Mouse (Mus musculus): Measurements from ENCODE around the gene Plin5. TPM values are rescaled to one million over a fixed set of nuclear protein-coding genes. Genes with fewer than 3 reads are reported as not detected.
A peak's percentile ranks its signal among the peaks of the same experiment; 100 is the strongest.

Gene Plin5
- total and polyA plus RNA-seq, 3 experiments: 112 to 160 (median 159) TPM

GRCm38 (mm10) chr17:56131814-56132213 lies 14.4 kb upstream of the Plin5 start:
- no peak overlapping the region for H3K27ac ChIP-seq
- peaks cover 14% of the 10 kb centered on the region for H3K4me1 ChIP-seq (ENCODE audit: control insufficient read depth, insufficient read depth, low read length)
- H3K36me3 ChIP-seq (ENCODE audit: control insufficient read depth, insufficient read depth, low read length): no peaks in the 10 kb centered on the region
- no peaks in the 10 kb centered on the region for H3K27me3 ChIP-seq (ENCODE audit: control insufficient read depth, insufficient read depth, low read length)
- WGBS: 44% methylated on average over 7 of the region's 7 CpGs
- no peaks in the 10 kb centered on the region for H3K79me2 ChIP-seq (replicated peaks; ENCODE audit: control insufficient read depth, insufficient read depth, low read length)
- TF ChIP-seq EP300 (IDR thresholded peaks at IDR 0.05; ENCODE audit: insufficient read depth, low read depth, low read length) (no peak), CTCF (IDR thresholded peaks at IDR 0.05) (peak; percentile 86), POLR2A (IDR thresholded peaks at IDR 0.05; ENCODE audit: insufficient read depth, low read depth, low read length) (no peak)
- H3K9ac ChIP-seq (ENCODE audit: low read depth, low read length): no peak overlapping the region
- DNase-seq: peak; percentile 60 to 82
- intact Hi-C loops (cut with DNase I): loop anchor here (1.0 to 5.0 kb wide), 5 partner anchors 27 to 220 kb away; partner anchors contain the start of gene Hdgfl2
- H3K4me3 ChIP-seq: no peak overlapping the region

- Histone ChIP-seq H3K9ac (ENCODE audit: low read depth, low read length) (no peak overlapping the region), H3K4me1 (ENCODE audit: control insufficient read depth, insufficient read depth, low read length) (peaks cover 9% of the 10 kb centered on the region), H3K36me3 (ENCODE audit: control insufficient read depth, insufficient read depth, low read length) (no peaks in the 10 kb centered on the region), H3K27ac (no peak overlapping the region), H3K4me3 (no peak overlapping the region), H3K27me3 (ENCODE audit: control insufficient read depth, insufficient read depth, low read length) (no peaks in the 10 kb centered on the region), H3K79me2 (replicated peaks; ENCODE audit: control insufficient read depth, insufficient read depth, low read length) (no peaks in the 10 kb centered on the region)
- TF ChIP-seq EP300 (IDR thresholded peaks at IDR 0.05; ENCODE audit: insufficient read depth, low read depth, low read length) (no peak), CTCF (IDR thresholded peaks at IDR 0.05) (no peak), POLR2A (IDR thresholded peaks at IDR 0.05; ENCODE audit: insufficient read depth, low read depth, low read length) (no peak)
- DNase-seq: no peak
- WGBS: 90% methylated on average over 10 of the region's 10 CpGs
- intact Hi-C loops (cut with DNase I): loop anchor here (5.0 kb wide), 1 partner anchor 221 kb away; no protein-coding TSS in a partner anchor
These were observed 13.7 kb upstream of the Plin5 start for GRCm38 (mm10) chr17:56131136-56131535.

DNA sequence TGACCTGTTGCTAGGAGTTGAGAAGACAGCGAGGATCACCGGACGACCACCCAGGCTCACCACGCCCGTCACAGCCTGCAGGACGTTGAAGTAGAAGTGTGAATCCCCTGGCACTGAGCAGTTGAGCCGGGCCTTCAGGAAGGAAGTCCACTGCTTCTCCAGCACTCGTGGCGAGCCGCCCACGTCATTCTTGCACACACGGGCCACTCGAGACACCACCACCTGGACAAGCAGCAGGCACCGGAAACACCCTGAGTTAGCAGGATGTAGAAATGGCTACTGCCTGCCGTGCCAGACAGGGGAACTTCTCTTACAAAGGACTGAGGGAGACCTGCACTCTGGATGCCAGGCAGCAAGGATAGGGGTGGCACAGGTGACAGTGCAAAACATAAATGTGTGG lies 10.8 kb upstream of the Plin5 start:
- no peak for TF ChIP-seq EP300 (IDR thresholded peaks at IDR 0.05; ENCODE audit: insufficient read depth, low read depth, low read length)
- TF ChIP-seq CTCF (IDR thresholded peaks at IDR 0.05): no peak
- no peak for TF ChIP-seq POLR2A (IDR thresholded peaks at IDR 0.05; ENCODE audit: insufficient read depth, low read depth, low read length)
- Histone ChIP-seq H3K9ac (ENCODE audit: low read depth, low read length) (no peak overlapping the region), H3K4me1 (ENCODE audit: control insufficient read depth, insufficient read depth, low read length) (0 out of 2 replicates have a peak, but pooled peaks cover 1% of the 10 kb centered on the region), H3K79me2 (replicated peaks; ENCODE audit: control insufficient read depth, insufficient read depth, low read length) (no peaks in the 10 kb centered on the region), H3K4me3 (no peak overlapping the region), H3K36me3 (ENCODE audit: control insufficient read depth, insufficient read depth, low read length) (no peaks in the 10 kb centered on the region), H3K27ac (no peak overlapping the region), H3K27me3 (ENCODE audit: control insufficient read depth, insufficient read depth, low read length) (no peaks in the 10 kb centered on the region)
- 46% methylated on average over 15 of the region's 15 CpGs for WGBS
- intact Hi-C loops (cut with DNase I): no loop called here
- DNase-seq: no peak

GRCm38 (mm10) chr17:56126175-56126574 lies 8.8 kb upstream of the Plin5 start:
- Histone ChIP-seq H3K79me2 (replicated peaks; ENCODE audit: control insufficient read depth, insufficient read depth, low read length) (no peaks in the 10 kb centered on the region), H3K36me3 (ENCODE audit: control insufficient read depth, insufficient read depth, low read length) (no peaks in the 10 kb centered on the region), H3K4me3 (no peak overlapping the region), H3K9ac (ENCODE audit: low read depth, low read length) (no peak overlapping the region), H3K27me3 (ENCODE audit: control insufficient read depth, insufficient read depth, low read length) (no peaks in the 10 kb centered on the region), H3K4me1 (ENCODE audit: control insufficient read depth, insufficient read depth, low read length) (no peaks in the 10 kb centered on the region; the same call in 1 of the 2 replicates), H3K27ac (no peak overlapping the region)
- intact Hi-C loops (cut with DNase I): no loop called here
- 84% methylated on average over 11 of the region's 11 CpGs for WGBS
- TF ChIP-seq POLR2A (IDR thresholded peaks at IDR 0.05; ENCODE audit: insufficient read depth, low read depth, low read length): no peak
- no peak for TF ChIP-seq EP300 (IDR thresholded peaks at IDR 0.05; ENCODE audit: insufficient read depth, low read depth, low read length)
- no peak for TF ChIP-seq CTCF (IDR thresholded peaks at IDR 0.05)
- no peak for DNase-seq

- WGBS: 94% methylated on average over 4 of the region's 4 CpGs
- H3K9ac ChIP-seq (ENCODE audit: low read depth, low read length): no peak overlapping the region
- H3K79me2 ChIP-seq (replicated peaks; ENCODE audit: control insufficient read depth, insufficient read depth, low read length): no peaks in the 10 kb centered on the region
- no peaks in the 10 kb centered on the region for H3K36me3 ChIP-seq (ENCODE audit: control insufficient read depth, insufficient read depth, low read length)
- TF ChIP-seq CTCF (IDR thresholded peaks at IDR 0.05) (no peak), POLR2A (IDR thresholded peaks at IDR 0.05; ENCODE audit: insufficient read depth, low read depth, low read length) (no peak), EP300 (IDR thresholded peaks at IDR 0.05; ENCODE audit: insufficient read depth, low read depth, low read length) (no peak)
- no peak overlapping the region; the same call in 1 of the 2 replicates for H3K27ac ChIP-seq
- no peaks in the 10 kb centered on the region for H3K27me3 ChIP-seq (ENCODE audit: control insufficient read depth, insufficient read depth, low read length)
- no peak for DNase-seq
- intact Hi-C loops (cut with DNase I): no loop called here
- H3K4me1 ChIP-seq (ENCODE audit: control insufficient read depth, insufficient read depth, low read length): no peaks in the 10 kb centered on the region; the same call in 1 of the 2 replicates
- no peak overlapping the region for H3K4me3 ChIP-seq
These were observed 7.9 kb upstream of the Plin5 start for GRCm38 (mm10) chr17:56125276-56125630.

- Histone ChIP-seq H3K4me1 (ENCODE audit: control insufficient read depth, insufficient read depth, low read length) (no peaks in the 10 kb centered on the region; the same call in 1 of the 2 replicates), H3K9ac (ENCODE audit: low read depth, low read length) (peak overlapping the region; percentile 84), H3K27ac (peak overlapping the region; percentile 81), H3K79me2 (replicated peaks; ENCODE audit: control insufficient read depth, insufficient read depth, low read length) (no peaks in the 10 kb centered on the region), H3K4me3 (peak overlapping the region; percentile 30), H3K27me3 (ENCODE audit: control insufficient read depth, insufficient read depth, low read length) (no peaks in the 10 kb centered on the region), H3K36me3 (ENCODE audit: control insufficient read depth, insufficient read depth, low read length) (no peaks in the 10 kb centered on the region)
- DNase-seq: peak; percentile 72 to 77
- TF ChIP-seq POLR2A (IDR thresholded peaks at IDR 0.05; ENCODE audit: insufficient read depth, low read depth, low read length) (peak; percentile 75), EP300 (IDR thresholded peaks at IDR 0.05; ENCODE audit: insufficient read depth, low read depth, low read length) (peak; percentile 84), CTCF (IDR thresholded peaks at IDR 0.05) (peak; percentile 87)
- WGBS: 48% methylated on average over 59 of the region's 59 CpGs
- intact Hi-C loops (cut with DNase I): no loop called here
These were observed 7.2 kb upstream of the Plin5 start for GRCm38 (mm10) chr17:56124377-56125275.

Data from heart, adult 2 months (tissue).